Mouse (Mus musculus) embryonic facial prominence, embryonic 11.5 days (tissue): Measurements from ENCODE around the gene Mvd. TPM values are rescaled to one million over a fixed set of nuclear protein-coding genes. Genes with fewer than 3 reads are reported as not detected.

Source experiments
- ATAC-seq: fragments of 200-750 bp; cut with Nextera tagmentation; replicated peaks from 2 replicates; pipeline ENCODE4 v1.8.0; 2017; ENCODE audit warnings: low read depth; ENCODE audit not compliant: insufficient number of reproducible peaks, low FRiP score, low TSS enrichment
- DNase-seq: peaks from one replicate; pipeline ENCODE4 v3.0.0-alpha.2; 2015; ENCODE audit warnings: low spot score
- H3K27ac ChIP-seq: fragments of 300-500 bp; sonication (generic); replicated peaks from 2 replicates; pipeline ENCODE4 v1.5.1; 2014; ENCODE audit warnings: mild to moderate bottlenecking, low read depth, low read length, control low read depth
- H3K27me3 ChIP-seq: fragments of 300-500 bp; sonication (generic); 2 replicates; pipeline ENCODE4 v1.6.1; 2014; ENCODE audit warnings: mild to moderate bottlenecking, low read length, moderate library complexity, mixed read lengths; ENCODE audit not compliant: control insufficient read depth, insufficient read depth
- H3K36me3 ChIP-seq: fragments of 300-500 bp; sonication (generic); replicated peaks from 2 replicates; pipeline ENCODE4 v1.6.1; 2014; ENCODE audit warnings: low read depth, mild to moderate bottlenecking, low read length, moderate library complexity, mixed read lengths; ENCODE audit not compliant: control insufficient read depth, insufficient read depth
- H3K4me1 ChIP-seq: fragments of 300-500 bp; sonication (generic); 2 replicates; pipeline ENCODE4 v1.6.1; 2014; ENCODE audit warnings: low read length, mixed read lengths; ENCODE audit not compliant: control insufficient read depth, insufficient read depth
- H3K4me2 ChIP-seq: fragments of 300-500 bp; sonication (generic); 2 replicates; pipeline ENCODE4 v1.6.1; 2014; ENCODE audit warnings: low read depth, mild to moderate bottlenecking, control low read depth, low read length, moderate library complexity
- H3K4me3 ChIP-seq: fragments of 300-500 bp; sonication (generic); 2 replicates; pipeline ENCODE4 v1.5.1; 2014; ENCODE audit warnings: low read depth, low read length, control low read depth
- H3K9ac ChIP-seq: fragments of 300-500 bp; sonication (generic); replicated peaks from 2 replicates; pipeline ENCODE4 v1.6.1; 2014; ENCODE audit warnings: mild to moderate bottlenecking, control low read depth, low read length
- H3K9me3 ChIP-seq: fragments of 300-500 bp; sonication (generic); replicated peaks from 2 replicates; pipeline ENCODE4 v1.6.1; 2016; ENCODE audit warnings: mild to moderate bottlenecking, low read length, inconsistent platforms, mixed read lengths; ENCODE audit not compliant: control insufficient read depth
- WGBS: fragments of 180-500 bp; shearing (Covaris S2); extraction: QIAGEN DNeasy Blood & Tissue Kit; methylation state at CpG from one replicate; pipeline ENCODE4 v1.1.7; 2014; 5-methylcytosine and 5-hydroxymethylcytosine counted together
- microRNA-seq: library from miRNA; unstranded; fragments of <30 nt; microRNA quantifications from one replicate; pipeline ENCODE4, GENCODE M21; 2016; ENCODE audit warnings: borderline number of aligned reads
- polyA plus RNA-seq: library from polyadenylated mRNA; unstranded; fragments of >200 nt; fragmentation: Nextera tagmentation; extraction: Ambion mirVana; gene quantifications from 2 replicates; pipeline ENCODE4 v1.2.1, GENCODE M21; 2014

Gene Mvd
- polyA plus RNA-seq, 1 experiment from 2014 or later: 41.0 TPM

DNA sequence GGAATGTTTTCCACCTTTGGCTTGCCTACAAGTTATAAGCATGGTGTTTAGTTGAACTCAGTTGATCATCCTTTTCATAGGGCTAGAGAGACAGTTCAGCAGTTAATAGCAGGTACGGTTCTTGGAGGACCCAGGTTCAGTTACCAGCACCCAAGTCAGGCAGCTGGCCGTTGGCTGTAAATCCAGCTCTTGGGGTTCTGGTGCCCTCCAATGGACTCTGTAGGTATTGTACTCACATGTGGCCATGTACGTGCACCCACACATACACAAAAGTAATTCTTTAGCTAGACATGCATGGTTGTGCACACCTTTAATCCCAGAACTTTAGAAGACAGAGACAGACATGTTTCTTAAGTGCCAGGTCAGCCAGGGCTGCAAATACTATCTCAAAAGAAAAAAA lies 53.9 kb downstream of the Mvd start:
- Histone ChIP-seq H3K4me2 (no peak overlapping the region), H3K27ac (no peak overlapping the region), H3K27me3 (no peaks in the 10 kb centered on the region), H3K4me3 (no peak overlapping the region), H3K9ac (no peak overlapping the region), H3K36me3 (peaks cover 26% of the 10 kb centered on the region), H3K4me1 (no peaks in the 10 kb centered on the region), H3K9me3 (no peaks in the 10 kb centered on the region)
- no peak for DNase-seq
- no peak for ATAC-seq
- 89% methylated on average over 3 of the region's 3 CpGs for WGBS

Small RNA genes within 50 kb of the gene (microRNA-seq; reads per million reads assigned to microRNA genes)
- gene Gm24366: not detected

Other genes with a start within 250 kb of the Mvd start
- gene Zfpm1, start 161.3 kb downstream of the Mvd start, polyA plus RNA-seq: 1.5 and 1.8 TPM in 2 replicates
- not detected in 2 replicates for gene Trhr2, start 82.7 kb downstream of the Mvd start, polyA plus RNA-seq
- 39.3 and 40.1 TPM in 2 replicates for gene Zc3h18, start 66.8 kb downstream of the Mvd start, polyA plus RNA-seq
- not detected in 2 replicates for gene Il17c, start 21.4 kb downstream of the Mvd start, polyA plus RNA-seq
- gene Cyba, start 10.5 kb downstream of the Mvd start, polyA plus RNA-seq: 62.2 and 63.5 TPM in 2 replicates
- gene Snai3, start 17.3 kb upstream of the Mvd start, polyA plus RNA-seq: 0.17 and 0.34 TPM in 2 replicates
- gene Rnf166, start 32.6 kb upstream of the Mvd start, polyA plus RNA-seq: 26.6 and 27.4 TPM in 2 replicates
- gene Ctu2, start 32.7 kb upstream of the Mvd start, polyA plus RNA-seq: 66.8 and 75.5 TPM in 2 replicates
- gene Piezo1, start 107.9 kb upstream of the Mvd start, polyA plus RNA-seq: 3.4 and 5.9 TPM in 2 replicates
- gene Cdt1, start 124.6 kb upstream of the Mvd start, polyA plus RNA-seq: 31.6 and 32.1 TPM in 2 replicates
- 246 and 268 TPM in 2 replicates for gene Aprt, start 133.5 kb upstream of the Mvd start, polyA plus RNA-seq
- gene Galns, start 168.0 kb upstream of the Mvd start, polyA plus RNA-seq: 4.3 and 6.6 TPM in 2 replicates
- 38.1 and 43.6 TPM in 2 replicates for gene Trappc2l, start 168.2 kb upstream of the Mvd start, polyA plus RNA-seq
- not detected in 2 replicates for gene Pabpn1l, start 179.3 kb upstream of the Mvd start, polyA plus RNA-seq